Mouse (Mus musculus): ENCODE measurements around the gene Ddx55. TPM values are rescaled to one million over a fixed set of nuclear protein-coding genes. Genes with fewer than 3 reads are reported as not detected.

Gene Ddx55
- polyA plus RNA-seq, 1 experiment from 2014 or later: 12.3 TPM

Other genes starting within 250 kb of the Ddx55 start
- gene Mphosph9, start 224.9 kb upstream of the Ddx55 start, polyA plus RNA-seq (2015; fragmentation: Nextera tagmentation; extraction: Ambion mirVana): 13.1 and 16.6 TPM in 2 replicates
- 19.1 and 20.8 TPM in 2 replicates for gene 2810006K23Rik, start 224.8 kb upstream of the Ddx55 start, polyA plus RNA-seq (2015; fragmentation: Nextera tagmentation; extraction: Ambion mirVana)
- 118 and 192 TPM in 2 replicates for gene Cdk2ap1, start 189.8 kb upstream of the Ddx55 start, polyA plus RNA-seq (2015; fragmentation: Nextera tagmentation; extraction: Ambion mirVana)
- 74.7 and 80.3 TPM in 2 replicates for gene Sbno1, start 126.9 kb upstream of the Ddx55 start, polyA plus RNA-seq (2015; fragmentation: Nextera tagmentation; extraction: Ambion mirVana)
- 59.8 and 61.3 TPM in 2 replicates for gene Kmt5a, start 112.9 kb upstream of the Ddx55 start, polyA plus RNA-seq (2015; fragmentation: Nextera tagmentation; extraction: Ambion mirVana)
- 31.4 and 31.7 TPM in 2 replicates for gene Rilpl2, start 74.5 kb upstream of the Ddx55 start, polyA plus RNA-seq (2015; fragmentation: Nextera tagmentation; extraction: Ambion mirVana)
- gene Snrnp35, start 69.7 kb upstream of the Ddx55 start, polyA plus RNA-seq (2015; fragmentation: Nextera tagmentation; extraction: Ambion mirVana): 25.3 and 26.5 TPM in 2 replicates
- gene Rilpl1, start 21.5 kb upstream of the Ddx55 start, polyA plus RNA-seq (2015; fragmentation: Nextera tagmentation; extraction: Ambion mirVana): 20.7 and 20.8 TPM in 2 replicates
- gene Tmed2, start 12.2 kb upstream of the Ddx55 start, polyA plus RNA-seq (2015; fragmentation: Nextera tagmentation; extraction: Ambion mirVana): 636 TPM in 2 replicates
- 70.1 and 76.6 TPM in 2 replicates for gene Eif2b1, start 26.3 kb downstream of the Ddx55 start, polyA plus RNA-seq (2015; fragmentation: Nextera tagmentation; extraction: Ambion mirVana)
- gene Gtf2h3, start 26.3 kb downstream of the Ddx55 start, polyA plus RNA-seq (2015; fragmentation: Nextera tagmentation; extraction: Ambion mirVana): 56.8 and 57.5 TPM in 2 replicates
- 38.6 and 45.1 TPM in 2 replicates for gene Atp6v0a2, start 75.7 kb downstream of the Ddx55 start, polyA plus RNA-seq (2015; fragmentation: Nextera tagmentation; extraction: Ambion mirVana)
- 0.26 and 0.41 TPM in 2 replicates for gene Dnah10, start 172.2 kb downstream of the Ddx55 start, polyA plus RNA-seq (2015; fragmentation: Nextera tagmentation; extraction: Ambion mirVana)